Mouse (Mus musculus): ENCODE data around the gene Zbtb22. TPM values are rescaled to one million over a fixed set of nuclear protein-coding genes. Genes with fewer than 3 reads are reported as not detected.
A peak's percentile ranks its signal among the peaks of the same experiment; 100 is the strongest.

Gene Zbtb22
- polyA plus RNA-seq, 1 experiment from 2014 or later: 18.1 TPM

GRCm38 (mm10) chr17:33909077-33909868 is 6.4 kb upstream of the Zbtb22 start, which contains the start of gene Daxx:
TSS of gene Daxx (plus strand) at chr17:33909414.
- Histone ChIP-seq H3K36me3 (ENCODE audit: poor library complexity, severe bottlenecking) (peaks cover 36% of the 10 kb centered on the region), H3K9ac (peak within 1 kb of the TSS; percentile 89), H3K4me2 (peak within 1 kb of the TSS; percentile 95), H3K27ac (peak within 1 kb of the TSS; percentile 84), H3K4me1 (peaks cover 30% of the 10 kb centered on the region), H3K4me3 (peak within 1 kb of the TSS; percentile 88), H3K27me3 (no peaks in the 10 kb centered on the region), H3K9me3 (replicated peaks) (no peaks in the 10 kb centered on the region)
- WGBS: under 1% methylated on average over 68 of the region's 68 CpGs
- peak; percentile 97 for ATAC-seq

DNA sequence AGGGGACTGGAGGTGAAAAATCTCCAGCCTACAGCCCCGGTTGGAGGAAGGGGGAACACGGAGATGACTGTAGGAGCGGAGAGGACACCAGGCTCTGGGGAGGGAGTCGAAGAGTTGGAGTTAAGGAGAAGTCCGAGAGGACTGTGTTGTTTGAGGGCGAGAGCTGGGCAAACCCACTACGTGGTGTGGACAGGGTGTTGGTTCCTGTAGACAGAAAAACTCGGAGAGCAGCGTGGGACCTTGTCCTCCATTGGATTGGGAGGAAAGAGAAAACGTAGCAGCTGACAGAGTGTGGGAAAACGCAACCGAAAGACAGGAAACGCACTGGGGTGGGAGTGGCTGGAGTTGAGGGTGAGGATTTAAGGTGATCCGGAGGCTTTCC is 5.8 kb upstream of the Zbtb22 start:
- Histone ChIP-seq H3K9ac (peak overlapping the region; percentile 89), H3K36me3 (ENCODE audit: poor library complexity, severe bottlenecking) (peaks cover 40% of the 10 kb centered on the region), H3K27me3 (no peaks in the 10 kb centered on the region), H3K27ac (peak overlapping the region; percentile 84), H3K4me2 (peak overlapping the region; percentile 95), H3K4me1 (peaks cover 36% of the 10 kb centered on the region), H3K9me3 (replicated peaks) (no peaks in the 10 kb centered on the region), H3K4me3 (peak overlapping the region; percentile 88)
- WGBS: under 1% methylated on average over 14 of the region's 14 CpGs
- ATAC-seq: no peak

DNA sequence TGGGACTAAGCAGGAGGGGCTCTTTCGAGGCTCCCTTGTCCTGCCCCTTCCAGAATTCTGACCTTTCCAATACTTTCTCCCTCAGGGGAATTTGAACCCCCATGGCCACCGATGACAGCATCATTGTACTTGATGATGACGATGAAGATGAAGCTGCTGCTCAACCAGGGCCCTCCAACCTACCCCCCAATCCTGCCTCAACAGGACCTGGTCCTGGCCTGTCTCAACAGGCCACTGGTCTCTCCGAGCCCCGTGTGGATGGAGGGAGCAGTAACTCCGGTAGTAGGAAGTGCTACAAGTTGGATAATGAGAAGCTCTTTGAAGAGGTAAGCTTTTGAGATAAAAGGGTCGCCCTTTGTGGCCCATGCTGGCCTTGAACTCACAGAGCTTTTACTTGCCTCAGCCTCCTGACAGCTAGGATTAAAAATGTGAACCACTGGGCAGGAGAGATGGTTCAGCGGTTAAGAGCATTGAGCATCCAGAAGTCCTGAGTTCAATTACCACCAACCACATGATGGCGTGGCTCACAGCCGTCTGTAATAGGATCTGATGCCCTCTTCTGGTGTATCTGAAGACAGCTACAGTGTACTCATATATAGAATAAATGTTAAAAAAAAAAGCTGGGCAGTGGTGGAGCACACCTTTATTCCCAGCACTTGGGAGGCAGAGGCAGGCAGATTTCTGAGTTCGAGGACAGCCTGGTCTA is 5.2 kb upstream of the Zbtb22 start:
- no peaks in the 10 kb centered on the region for H3K27me3 ChIP-seq
- peaks cover 43% of the 10 kb centered on the region for H3K4me1 ChIP-seq
- H3K9me3 ChIP-seq (replicated peaks): no peaks in the 10 kb centered on the region
- no peak for ATAC-seq
- WGBS: 51% methylated on average over 11 of the region's 11 CpGs
- H3K4me2 ChIP-seq: peak overlapping the region; percentile 95
- peak overlapping the region; percentile 88 for H3K4me3 ChIP-seq
- peaks cover 43% of the 10 kb centered on the region for H3K36me3 ChIP-seq (ENCODE audit: poor library complexity, severe bottlenecking)
- peak overlapping the region; percentile 89 for H3K9ac ChIP-seq
- H3K27ac ChIP-seq: no peak overlapping the region

DNA sequence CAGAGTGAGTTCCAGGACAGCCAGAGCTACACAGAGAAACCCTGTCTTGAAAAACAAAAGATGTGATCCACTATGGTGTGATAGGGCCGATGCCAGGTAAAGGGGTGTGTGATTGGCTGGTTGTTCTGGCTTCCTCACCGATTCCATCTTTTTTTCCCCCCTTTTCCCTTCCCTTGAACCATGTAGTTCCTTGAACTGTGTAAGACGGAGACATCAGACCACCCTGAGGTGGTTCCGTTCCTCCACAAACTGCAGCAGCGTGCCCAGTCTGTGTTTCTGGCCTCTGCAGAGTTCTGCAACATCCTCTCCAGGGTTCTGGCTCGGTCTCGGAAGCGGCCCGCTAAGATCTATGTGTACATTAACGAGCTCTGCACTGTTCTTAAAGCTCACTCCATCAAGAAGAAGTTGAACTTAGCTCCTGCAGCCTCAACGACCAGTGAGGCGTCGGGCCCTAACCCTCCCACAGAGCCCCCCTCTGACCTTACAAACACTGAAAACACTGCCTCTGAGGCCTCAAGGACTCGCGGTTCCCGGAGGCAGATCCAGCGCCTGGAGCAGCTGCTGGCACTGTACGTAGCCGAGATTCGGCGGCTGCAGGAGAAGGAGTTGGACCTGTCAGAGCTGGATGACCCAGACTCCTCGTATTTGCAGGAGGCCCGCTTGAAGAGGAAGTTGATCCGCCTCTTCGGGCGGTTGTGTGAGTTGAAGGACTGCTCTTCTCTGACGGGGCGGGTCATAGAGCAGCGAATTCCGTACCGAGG is 4.5 kb upstream of the Zbtb22 start:
- no peak overlapping the region for H3K9ac ChIP-seq
- 90% methylated on average over 31 of the region's 31 CpGs for WGBS

GRCm38 (mm10) chr17:33911813-33912414 is 3.8 kb upstream of the Zbtb22 start:
- peaks cover 43% of the 10 kb centered on the region for H3K36me3 ChIP-seq (ENCODE audit: poor library complexity, severe bottlenecking)
- no peak overlapping the region for H3K4me3 ChIP-seq
- WGBS: 92% methylated on average over 28 of the region's 28 CpGs
- no peak overlapping the region for H3K9ac ChIP-seq
- H3K4me1 ChIP-seq: peaks cover 50% of the 10 kb centered on the region
- ATAC-seq: no peak
- H3K27me3 ChIP-seq: no peaks in the 10 kb centered on the region
- H3K9me3 ChIP-seq (replicated peaks): no peaks in the 10 kb centered on the region
- H3K27ac ChIP-seq: no peak overlapping the region
- H3K4me2 ChIP-seq: no peak overlapping the region

More for the DNA sequence above, 4.5 kb upstream of the Zbtb22 start:
- Histone ChIP-seq H3K36me3 (ENCODE audit: poor library complexity, severe bottlenecking) (peaks cover 43% of the 10 kb centered on the region), H3K9me3 (replicated peaks) (no peaks in the 10 kb centered on the region), H3K4me3 (no peak overlapping the region), H3K27me3 (no peaks in the 10 kb centered on the region), H3K27ac (no peak overlapping the region), H3K4me2 (no peak overlapping the region; the same call in 1 of the 2 replicates), H3K4me1 (peaks cover 44% of the 10 kb centered on the region)
- ATAC-seq: no peak

DNA sequence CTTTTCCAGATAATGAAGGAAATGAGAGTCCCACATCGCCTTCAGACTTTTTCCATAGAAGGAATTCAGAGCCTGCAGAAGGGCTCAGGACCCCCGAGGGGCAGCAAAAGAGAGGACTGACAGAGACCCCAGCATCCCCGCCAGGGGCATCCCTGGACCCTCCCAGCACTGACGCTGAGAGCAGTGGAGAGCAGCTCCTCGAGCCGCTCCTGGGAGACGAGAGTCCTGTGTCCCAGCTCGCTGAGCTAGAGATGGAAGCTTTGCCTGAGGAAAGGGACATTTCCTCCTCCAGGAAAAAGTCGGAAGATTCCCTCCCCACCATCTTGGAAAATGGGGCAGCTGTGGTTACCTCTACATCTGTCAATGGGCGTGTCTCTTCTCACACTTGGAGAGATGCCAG is 2.4 kb upstream of the Zbtb22 start:
- peaks cover 55% of the 10 kb centered on the region for H3K36me3 ChIP-seq (ENCODE audit: poor library complexity, severe bottlenecking)
- peaks cover 47% of the 10 kb centered on the region for H3K4me1 ChIP-seq
- no peak for ATAC-seq
- WGBS: 87% methylated on average over 10 of the region's 10 CpGs
- no peak overlapping the region for H3K4me2 ChIP-seq
- H3K27me3 ChIP-seq: no peaks in the 10 kb centered on the region
- no peaks in the 10 kb centered on the region for H3K9me3 ChIP-seq (replicated peaks)
- no peak overlapping the region for H3K4me3 ChIP-seq
- H3K9ac ChIP-seq: no peak overlapping the region
- H3K27ac ChIP-seq: no peak overlapping the region

DNA sequence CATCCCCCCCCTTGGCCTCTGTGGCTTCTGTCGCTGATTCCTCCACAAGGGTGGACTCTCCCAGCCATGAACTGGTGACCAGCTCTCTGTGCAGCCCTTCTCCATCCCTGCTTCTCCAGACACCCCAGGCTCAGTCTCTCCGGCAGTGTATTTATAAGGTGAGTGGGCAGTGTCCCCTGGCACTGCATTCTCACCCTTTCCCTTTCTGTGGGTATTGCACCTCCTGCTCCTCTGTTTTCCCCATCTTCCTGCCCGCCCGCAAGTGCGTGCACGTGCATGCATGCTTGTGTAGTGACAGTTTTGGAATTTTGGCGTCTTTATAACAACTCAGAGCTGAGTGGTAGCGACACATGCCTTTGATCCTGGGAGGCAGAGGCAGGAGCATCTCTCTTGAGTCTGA is 1.8 kb upstream of the Zbtb22 start:
- ATAC-seq: no peak
- Histone ChIP-seq H3K4me3 (no peak overlapping the region), H3K27ac (no peak overlapping the region), H3K27me3 (no peaks in the 10 kb centered on the region), H3K4me1 (peaks cover 50% of the 10 kb centered on the region), H3K36me3 (ENCODE audit: poor library complexity, severe bottlenecking) (peaks cover 56% of the 10 kb centered on the region), H3K9me3 (replicated peaks) (no peaks in the 10 kb centered on the region), H3K4me2 (no peak overlapping the region), H3K9ac (no peak overlapping the region)
- 97% methylated on average over 8 of the region's 8 CpGs for WGBS

- Histone ChIP-seq H3K9ac (0 out of 2 replicates have a peak overlapping the region, but pooled peaks have one; percentile 62), H3K4me2 (peak overlapping the region; percentile 63), H3K27ac (peak overlapping the region; percentile 78; the same call in 1 of the 2 replicates), H3K4me3 (peak overlapping the region; percentile 54), H3K36me3 (ENCODE audit: poor library complexity, severe bottlenecking) (peaks cover 56% of the 10 kb centered on the region), H3K4me1 (peaks cover 59% of the 10 kb centered on the region), H3K9me3 (replicated peaks) (no peaks in the 10 kb centered on the region), H3K27me3 (no peaks in the 10 kb centered on the region)
- WGBS: 62% methylated on average over 13 of the region's 13 CpGs
- no peak for ATAC-seq
Observed at GRCm38 (mm10) chr17:33914969-33915391, 724 bp upstream of the Zbtb22 start.

DNA sequence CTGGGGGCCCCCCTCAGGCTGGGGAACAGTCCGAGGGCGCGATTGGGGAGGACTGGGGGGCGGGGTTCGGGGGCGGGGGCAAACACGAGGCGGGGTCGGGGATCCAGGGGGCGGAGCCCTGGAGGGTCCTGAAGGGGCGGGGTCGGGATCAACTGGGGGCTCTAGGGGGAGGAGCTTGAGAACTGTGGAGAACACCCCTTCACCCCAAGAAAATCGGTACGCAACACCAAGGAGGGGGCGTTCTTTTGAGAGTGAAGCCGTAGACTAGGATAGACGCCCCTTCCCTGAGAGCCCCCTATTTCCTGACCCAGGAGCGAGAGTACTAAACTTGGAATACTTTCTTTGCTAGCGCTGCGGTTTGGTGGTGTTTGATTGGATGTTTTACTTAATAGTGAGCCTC is 590 bp downstream of the Zbtb22 start:
- Histone ChIP-seq H3K36me3 (ENCODE audit: poor library complexity, severe bottlenecking) (peaks cover 48% of the 10 kb centered on the region), H3K9ac (peak overlapping the region; percentile 62), H3K4me2 (peak overlapping the region; percentile 63), H3K27ac (peak overlapping the region; percentile 78), H3K4me1 (peaks cover 61% of the 10 kb centered on the region), H3K4me3 (peak overlapping the region; percentile 54), H3K9me3 (replicated peaks) (no peaks in the 10 kb centered on the region), H3K27me3 (no peaks in the 10 kb centered on the region)
- 0% methylated on average over 16 of the region's 20 CpGs for WGBS
- ATAC-seq: peak; percentile 40

- Histone ChIP-seq H3K27me3 (no peaks in the 10 kb centered on the region), H3K36me3 (ENCODE audit: poor library complexity, severe bottlenecking) (peaks cover 41% of the 10 kb centered on the region), H3K4me2 (peak overlapping the region; percentile 63), H3K9me3 (replicated peaks) (no peaks in the 10 kb centered on the region), H3K4me1 (peaks cover 57% of the 10 kb centered on the region), H3K9ac (peak overlapping the region; percentile 62), H3K4me3 (peak overlapping the region; percentile 54), H3K27ac (no peak overlapping the region)
- 73% methylated on average over 31 of the region's 31 CpGs for WGBS
- no peak for ATAC-seq
Observed at GRCm38 (mm10) chr17:33916847-33917655, 1.3 kb downstream of the Zbtb22 start.
